Mouse (Mus musculus) hindbrain, postnatal 0 days (tissue): ENCODE results near the gene Tctex1d1. TPM values are rescaled to one million over a fixed set of nuclear protein-coding genes. Genes with fewer than 3 reads are reported as not detected.

Source experiments
- ATAC-seq: fragments of 200-750 bp; cut with Nextera tagmentation; 2 replicates; pipeline ENCODE4 v1.8.0; 2017; ENCODE audit warnings: mild to moderate bottlenecking, moderate TSS enrichment, moderate library complexity
- DNase-seq: peaks from one replicate; pipeline ENCODE4 v3.0.0-alpha.2; 2015; ENCODE audit warnings: low spot score
- H3K27ac ChIP-seq: fragments of 300-500 bp; sonication (generic); 2 replicates; pipeline ENCODE4 v1.5.1; 2014; ENCODE audit warnings: mild to moderate bottlenecking
- H3K27me3 ChIP-seq: fragments of 300-500 bp; sonication (generic); 2 replicates; pipeline ENCODE4 v1.6.1; 2014; ENCODE audit warnings: low read length, mixed read lengths; ENCODE audit not compliant: insufficient read depth
- H3K36me3 ChIP-seq: fragments of 300-500 bp; sonication (generic); 2 replicates; pipeline ENCODE4 v1.6.1; 2014; ENCODE audit warnings: low read length, mixed read lengths; ENCODE audit not compliant: insufficient read depth
- H3K4me1 ChIP-seq: fragments of 300-500 bp; sonication (generic); 2 replicates; pipeline ENCODE4 v1.6.1; 2014; ENCODE audit warnings: antibody characterized with exemption, low read length, mixed read lengths; ENCODE audit not compliant: insufficient read depth
- H3K4me2 ChIP-seq: fragments of 300-500 bp; sonication (generic); 2 replicates; pipeline ENCODE4 v1.6.1; 2014; ENCODE audit warnings: low read depth, mild to moderate bottlenecking, low read length, moderate library complexity, mixed read lengths
- H3K4me3 ChIP-seq: fragments of 300-500 bp; sonication (generic); 2 replicates; pipeline ENCODE4 v1.5.1; 2014; ENCODE audit warnings: low read length
- H3K9ac ChIP-seq: fragments of 300-500 bp; sonication (generic); replicated peaks from 2 replicates; pipeline ENCODE4 v1.6.1; 2014; ENCODE audit warnings: mild to moderate bottlenecking, low read length, moderate library complexity, mixed read lengths
- H3K9me3 ChIP-seq: fragments of 300-500 bp; sonication (generic); 2 replicates; pipeline ENCODE4 v1.6.1; 2016; ENCODE audit warnings: low read length, mixed read lengths
- CTCF ChIP-seq: IDR thresholded peaks from 2 replicates; pipeline ENCODE4 v1.5.1; 2016; ENCODE audit warnings: antibody characterized with exemption, control low read depth, low read depth
- WGBS: fragments of 180-500 bp; shearing (Covaris S2); extraction: QIAGEN DNeasy Blood & Tissue Kit; methylation state at CpG from one replicate; pipeline ENCODE4 v1.1.7; 2014; 5-methylcytosine and 5-hydroxymethylcytosine counted together
- polyA plus RNA-seq: library from polyadenylated mRNA; unstranded; fragments of >200 nt; fragmentation: Nextera tagmentation; extraction: Ambion mirVana; gene quantifications from 2 replicates; pipeline ENCODE4 v1.2.1, GENCODE M21; 2015
- total RNA-seq: library from RNA; depleted of rRNA; stranded (reverse); fragments of >200 nt; gene quantifications from 2 replicates; pipeline ENCODE4 v1.2.3, GENCODE M21; 2014; rRNA removed

Tctex1d1 gene
- total and polyA plus RNA-seq, 2 experiments from 2014 or later, result 0.73 to 2.5 TPM

- Histone ChIP-seq H3K27ac (no peak overlapping the region), H3K27me3 (no peaks in the 10 kb centered on the region), H3K4me1 (no peaks in the 10 kb centered on the region), H3K9ac (no peak overlapping the region), H3K4me2 (no peak overlapping the region), H3K9me3 (no peaks in the 10 kb centered on the region), H3K36me3 (no peaks in the 10 kb centered on the region), H3K4me3 (no peak overlapping the region)
- DNase-seq (no peak), ATAC-seq (no peak)
- 94% methylated on average over 11 of the region's 11 CpGs for WGBS
- no peak; the same call in 1 of the 2 replicates for TF ChIP-seq CTCF
Observed at GRCm38 (mm10) chr4:103042997-103043396, 64.6 kb downstream of the Tctex1d1 start.

- Histone ChIP-seq H3K27ac (no peak overlapping the region), H3K36me3 (no peaks in the 10 kb centered on the region), H3K4me2 (no peak overlapping the region), H3K4me1 (no peaks in the 10 kb centered on the region), H3K9me3 (no peaks in the 10 kb centered on the region), H3K27me3 (no peaks in the 10 kb centered on the region), H3K9ac (no peak overlapping the region), H3K4me3 (no peak overlapping the region)
- 89% methylated on average over 11 of the region's 11 CpGs for WGBS
- DNase-seq (no peak), ATAC-seq (no peak)
- no peak for TF ChIP-seq CTCF
Observed at GRCm38 (mm10) chr4:103048046-103048445, 69.6 kb downstream of the Tctex1d1 start.

Other genes starting within 250 kb of the Tctex1d1 start
- 34.6 and 41.4 TPM in 2 replicates for gene Sgip1, start 237.3 kb upstream of the Tctex1d1 start, total RNA-seq
- 60.8 and 62.0 TPM in 2 replicates for gene Sgip1, start 237.3 kb upstream of the Tctex1d1 start, polyA plus RNA-seq
- not detected in 2 replicates for gene Insl5, start 48.2 kb downstream of the Tctex1d1 start, total RNA-seq
- gene Insl5, start 48.2 kb downstream of the Tctex1d1 start, polyA plus RNA-seq, result not detected in 2 replicates
- gene Mier1, start 135.8 kb downstream of the Tctex1d1 start, total RNA-seq, result 26.1 and 27.8 TPM in 2 replicates
- gene Mier1, start 135.8 kb downstream of the Tctex1d1 start, polyA plus RNA-seq, result 37.4 and 39.2 TPM in 2 replicates
- gene Wdr78, start 135.9 kb downstream of the Tctex1d1 start, total RNA-seq, result 4.2 TPM in 2 replicates
- 2.8 and 3.0 TPM in 2 replicates for gene Wdr78, start 135.9 kb downstream of the Tctex1d1 start, polyA plus RNA-seq
- gene Slc35d1, start 236.6 kb downstream of the Tctex1d1 start, total RNA-seq, result 4.0 and 4.9 TPM in 2 replicates
- gene Slc35d1, start 236.6 kb downstream of the Tctex1d1 start, polyA plus RNA-seq, result 5.1 and 6.1 TPM in 2 replicates